Mouse (Mus musculus) splenic B cell, adult 2 months (primary cell): ENCODE measurements around the gene Pcdh15.
A peak's percentile ranks its signal among the peaks of the same experiment; 100 is the strongest.

Source experiments
- DNase-seq: peaks from one replicate; pipeline ENCODE4 v3.0.0-alpha.2; 2011; ENCODE audit warnings: low read depth, low spot score
- H3K27me3 ChIP-seq: 2 replicates; pipeline ENCODE4 v1.6.1; 2012; ENCODE audit warnings: mild to moderate bottlenecking, low read length, moderate library complexity, mixed read lengths; ENCODE audit not compliant: control insufficient read depth, poor library complexity, insufficient read depth, severe bottlenecking
- H3K36me3 ChIP-seq: 2 replicates; pipeline ENCODE4 v1.6.1; 2012; ENCODE audit warnings: mild to moderate bottlenecking, low read length, moderate library complexity, mixed read lengths; ENCODE audit not compliant: control insufficient read depth, poor library complexity, insufficient read depth, severe bottlenecking

Pcdh15 gene

GRCm38 (mm10) chr10:74642125-74642524, 1543.0 kb downstream of the Pcdh15 start:
- Histone ChIP-seq H3K36me3 (no peaks in the 10 kb centered on the region), H3K27me3 (no peaks in the 10 kb centered on the region)
- peak; percentile 5 for DNase-seq

- Histone ChIP-seq H3K27me3 (no peaks in the 10 kb centered on the region), H3K36me3 (no peaks in the 10 kb centered on the region)
- no peak for DNase-seq
Observed at GRCm38 (mm10) chr10:74663171-74663570, 1564.0 kb downstream of the Pcdh15 start.

- H3K27me3 ChIP-seq, result no peaks in the 10 kb centered on the region
- DNase-seq, result no peak
Observed at GRCm38 (mm10) chr10:74680016-74680491, 1580.9 kb downstream of the Pcdh15 start.

GRCm38 (mm10) chr10:74680559-74680958, 1581.4 kb downstream of the Pcdh15 start:
- DNase-seq, result no peak
- Histone ChIP-seq H3K27me3 (no peaks in the 10 kb centered on the region), H3K36me3 (no peaks in the 10 kb centered on the region)

More at GRCm38 (mm10) chr10:74680016-74680491, 1580.9 kb downstream of the Pcdh15 start:
- H3K36me3 ChIP-seq, result no peaks in the 10 kb centered on the region
